Mouse (Mus musculus) hindlimb bud, embryonic 11.5 days (tissue): ENCODE data around the gene Smurf1.

Source experiments
- DNase-seq: peaks from one replicate; pipeline ENCODE4 v3.0.0-alpha.2; 2012; ENCODE audit warnings: low read depth, low spot score; ENCODE audit errors: extremely low spot score

The Smurf1 gene

GRCm38 (mm10) chr5:144965639-144966351, at the start of gene Smurf1:
Smurf1 (minus strand) TSS chr5:144965847.
- peak; percentile 54 for DNase-seq

GRCm38 (mm10) chr5:145014278-145014677, 48.6 kb upstream of the Smurf1 start:
- no peak for DNase-seq

- DNase-seq: no peak
Observed at GRCm38 (mm10) chr5:145008878-145009659, 43.4 kb upstream of the Smurf1 start.

DNA sequence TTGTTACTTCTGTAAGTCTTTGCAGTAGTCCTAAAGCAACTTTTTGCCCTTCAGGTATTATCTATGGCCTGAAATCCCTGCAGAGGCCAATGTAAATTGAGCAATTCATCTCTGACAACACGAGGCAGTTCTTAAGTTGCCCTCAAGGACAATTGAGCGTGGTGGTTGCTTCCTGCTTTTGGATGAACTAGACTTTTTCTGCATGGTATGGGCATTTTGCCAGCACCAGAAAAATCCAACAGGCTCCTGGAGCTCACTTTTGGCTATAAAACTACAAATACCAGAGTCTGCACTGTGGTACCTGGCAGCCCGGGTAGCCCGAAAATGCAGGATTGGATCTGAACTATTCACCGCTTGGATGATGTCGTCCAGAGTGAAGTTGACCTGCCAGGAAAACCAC, 39.9 kb upstream of the Smurf1 start:
- no peak for DNase-seq

GRCm38 (mm10) chr5:145004495-145004894, 38.8 kb upstream of the Smurf1 start:
- DNase-seq: no peak

- DNase-seq: no peak
Observed at GRCm38 (mm10) chr5:145003362-145003761, 37.7 kb upstream of the Smurf1 start.

- DNase-seq: no peak
Observed at GRCm38 (mm10) chr5:144998491-144998890, 32.8 kb upstream of the Smurf1 start.

DNA sequence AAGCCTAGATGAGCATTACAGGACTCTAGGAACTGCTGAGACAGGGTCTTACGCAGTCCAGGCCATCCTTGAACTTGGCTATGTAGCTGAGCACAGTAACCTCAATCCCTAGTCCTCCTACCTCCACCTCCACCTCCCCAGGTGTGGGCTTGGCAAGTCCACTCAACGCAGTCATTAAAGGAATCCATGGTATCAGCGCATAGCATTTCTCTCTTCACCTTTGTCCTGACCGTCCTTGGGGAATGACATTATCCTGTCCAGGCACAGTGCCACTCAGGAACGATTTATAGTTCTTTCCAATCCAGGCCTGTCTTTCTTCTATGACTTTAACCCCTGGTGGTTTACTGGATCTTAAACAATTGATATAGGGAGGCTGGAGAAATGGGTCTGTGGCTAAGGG, 24.8 kb upstream of the Smurf1 start:
- DNase-seq: no peak

DNA sequence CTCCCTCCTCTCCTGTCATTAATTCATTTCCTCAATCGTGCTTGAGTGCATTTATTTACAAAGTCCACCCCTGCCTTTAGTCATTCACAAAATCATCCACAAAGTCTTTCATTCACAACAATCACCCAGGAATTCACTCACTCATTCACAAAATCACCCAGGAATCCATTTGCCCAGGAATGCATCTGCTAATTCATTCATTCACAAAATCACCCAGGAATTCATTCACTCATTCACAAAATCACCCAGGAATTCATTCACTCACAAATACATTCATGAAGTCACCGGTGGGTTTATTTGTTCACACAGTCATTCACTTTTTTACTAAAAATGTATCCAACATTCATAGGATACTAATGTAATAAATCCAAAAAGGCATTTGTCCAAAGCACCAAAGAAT, 24.4 kb upstream of the Smurf1 start:
- DNase-seq: no peak

DNA sequence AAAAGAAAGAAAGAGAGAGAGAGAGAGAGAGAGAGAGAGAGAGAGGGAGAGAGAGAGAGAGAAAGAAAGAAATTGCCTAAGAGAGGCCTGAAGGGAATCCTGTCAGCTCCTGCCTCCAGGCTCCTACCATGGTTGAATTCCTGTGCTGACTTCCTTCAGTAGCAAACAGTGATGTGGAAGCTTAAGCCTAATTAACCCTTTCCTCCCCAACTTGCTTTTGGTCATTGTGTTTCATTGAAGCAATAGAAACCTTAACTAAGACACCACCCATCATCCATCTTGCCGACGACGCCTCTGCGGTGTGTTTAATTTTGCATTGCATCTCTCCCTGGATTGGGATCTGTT, 23.4 kb upstream of the Smurf1 start:
- no peak for DNase-seq

DNA sequence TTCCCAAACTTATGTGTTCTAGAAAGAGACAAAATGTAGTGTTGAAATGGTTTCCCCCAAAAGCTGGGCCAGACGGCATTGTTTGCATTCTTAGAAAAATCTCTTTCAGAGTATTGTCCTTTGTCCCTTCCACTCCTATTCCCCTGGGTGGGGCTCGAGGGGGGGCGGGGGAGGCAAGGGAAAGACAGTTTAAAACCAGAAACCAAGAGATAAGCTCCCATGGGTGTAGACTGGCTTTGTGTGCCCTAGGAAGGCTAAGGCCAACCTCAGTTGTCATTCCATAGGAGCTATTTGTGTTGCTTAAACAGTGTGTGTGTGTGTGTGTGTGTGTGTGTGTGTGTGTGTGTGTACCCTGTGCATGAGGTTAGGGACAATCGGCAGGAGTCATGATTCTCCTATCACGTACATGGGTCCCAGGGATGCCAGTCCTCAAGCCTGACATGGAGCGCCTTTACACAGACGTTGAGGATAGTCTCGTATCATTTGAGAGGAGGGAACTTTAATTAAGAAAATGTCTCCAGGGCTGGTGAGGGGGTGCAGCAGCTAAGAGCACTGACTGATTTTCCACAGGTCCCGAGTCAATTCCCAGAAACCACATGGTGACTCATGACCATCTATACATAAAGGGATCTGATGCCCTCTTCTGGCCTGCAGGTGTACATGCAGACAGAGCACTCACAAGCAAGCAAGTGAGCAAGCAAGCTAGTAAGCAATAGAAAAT, 22.9 kb upstream of the Smurf1 start:
- DNase-seq: no peak

DNA sequence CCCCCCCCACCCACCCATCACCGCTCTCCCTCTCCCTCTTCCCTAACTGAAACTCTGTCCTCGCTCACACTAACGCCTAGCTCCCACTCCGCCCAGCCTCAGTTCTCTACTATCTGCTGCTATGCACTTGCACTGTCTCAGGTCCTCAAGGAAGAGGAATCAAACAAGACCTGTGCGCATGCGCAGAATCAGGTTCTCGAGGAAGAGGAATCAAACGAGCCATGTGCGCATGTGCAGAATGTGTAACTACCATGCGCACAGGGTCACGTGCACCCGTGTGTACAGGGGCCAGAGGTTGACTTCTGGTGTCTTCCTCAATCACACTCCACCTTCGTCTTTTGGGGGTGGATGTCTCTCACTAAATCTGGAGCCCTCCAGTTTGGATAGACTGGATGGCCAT, 21.9 kb upstream of the Smurf1 start:
- DNase-seq: no peak

GRCm38 (mm10) chr5:144984839-144985238, 19.2 kb upstream of the Smurf1 start:
- DNase-seq: no peak

DNA sequence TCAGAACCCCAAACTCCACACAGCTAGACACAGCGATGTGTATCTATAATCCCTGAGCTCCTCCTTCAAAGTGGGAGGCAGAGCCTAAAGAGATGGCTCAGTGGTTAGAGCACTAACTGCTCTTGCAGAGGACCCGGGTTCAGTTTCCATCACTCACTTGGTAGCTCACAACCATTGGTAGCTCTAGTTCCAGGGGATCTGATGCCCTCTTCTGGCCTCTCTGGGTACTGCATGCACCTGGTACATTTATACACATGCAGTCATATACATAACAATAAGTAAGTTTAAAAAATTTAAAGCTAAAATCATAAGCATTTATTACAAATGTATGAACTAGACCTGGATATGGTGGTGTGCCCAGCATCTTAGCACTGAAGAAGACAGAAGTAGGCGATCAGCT, 17.6 kb upstream of the Smurf1 start:
- DNase-seq: no peak

- DNase-seq: no peak
Observed at GRCm38 (mm10) chr5:144979110-144979509, 13.5 kb upstream of the Smurf1 start.

- no peak for DNase-seq
Observed at GRCm38 (mm10) chr5:144978533-144979107, 13.0 kb upstream of the Smurf1 start.

DNA sequence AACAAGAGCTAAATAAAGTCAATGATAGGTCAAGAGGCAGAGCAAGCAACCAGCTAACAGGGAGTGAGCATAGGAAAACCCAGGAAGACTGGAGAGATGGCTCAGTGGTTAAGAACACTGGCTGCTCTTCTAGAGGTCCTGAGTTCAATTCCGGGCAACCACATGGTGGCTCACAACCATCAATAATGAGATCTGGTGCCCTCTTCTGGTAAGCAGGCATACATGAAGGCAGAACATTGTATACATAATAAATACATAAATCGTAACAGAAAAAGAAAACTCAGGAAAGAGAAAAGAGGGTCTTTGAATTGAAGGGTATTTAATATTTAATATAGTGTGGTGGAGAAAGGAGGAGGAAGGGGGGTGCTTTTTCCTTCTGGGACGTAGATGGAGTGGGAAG, 5.6 kb upstream of the Smurf1 start:
- no peak for DNase-seq

DNA sequence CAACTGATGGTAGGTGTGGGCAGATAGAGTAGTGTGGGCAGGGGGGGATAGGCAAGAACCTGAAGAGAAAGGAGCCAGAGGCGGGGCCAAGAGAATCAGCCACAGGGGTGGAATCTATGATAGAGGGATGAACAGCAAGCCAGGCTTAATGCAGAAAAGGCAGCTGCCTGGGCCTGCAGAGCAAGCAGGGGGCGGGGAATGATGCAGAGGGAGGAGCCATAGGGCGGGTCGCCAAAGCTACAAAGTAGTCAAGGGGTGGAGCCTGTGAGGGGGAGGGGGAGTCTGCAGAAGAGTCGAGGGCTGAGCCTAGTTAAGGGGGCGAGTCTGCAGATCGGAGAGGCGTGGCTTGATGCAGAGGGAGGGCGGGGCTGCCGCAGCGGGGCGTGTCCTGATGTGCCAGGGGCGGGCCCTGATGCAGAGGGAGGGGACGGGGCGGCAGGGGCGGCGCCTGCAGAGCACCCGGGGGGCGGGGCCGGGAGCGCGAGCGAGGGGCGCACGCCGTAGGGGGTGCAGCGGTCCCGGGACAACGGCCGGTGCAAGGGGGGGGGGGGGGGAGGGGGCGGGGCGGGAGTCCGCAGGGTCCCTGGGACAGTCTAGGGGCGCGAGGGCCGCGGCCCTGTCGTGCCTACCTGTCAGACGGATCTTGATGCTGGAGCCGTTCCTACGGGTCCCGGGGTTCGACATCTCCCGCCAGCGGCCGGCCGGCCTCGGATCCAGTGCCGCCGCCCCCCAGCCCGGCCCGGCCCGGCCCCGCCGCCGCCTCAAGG, 592 bp downstream of the Smurf1 start:
- peak; percentile 67 for DNase-seq

DNA sequence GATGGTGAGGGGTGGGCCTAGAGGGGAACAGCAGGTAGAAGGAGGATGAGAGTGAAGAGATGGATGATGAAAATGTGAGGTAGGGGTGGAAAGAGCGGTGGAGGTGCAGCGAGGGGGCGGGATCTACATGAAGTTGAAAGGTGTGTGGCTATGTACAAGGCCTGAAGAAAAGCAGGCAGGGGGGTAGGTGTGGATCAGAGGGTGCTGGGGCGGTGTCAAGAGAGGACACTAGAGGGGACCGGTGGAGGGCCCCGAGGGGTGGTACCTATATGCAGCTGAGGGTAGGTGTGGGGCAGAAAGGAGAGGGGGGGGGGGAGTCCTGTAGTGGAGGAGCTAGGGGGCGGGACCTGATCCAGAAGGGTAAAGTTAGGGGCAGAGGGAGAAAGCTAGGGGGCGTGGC, 1.2 kb downstream of the Smurf1 start:
- DNase-seq: no peak

GRCm38 (mm10) chr5:144963817-144964261, 1.8 kb downstream of the Smurf1 start:
- peak; percentile 46 for DNase-seq

- no peak for DNase-seq
Observed at GRCm38 (mm10) chr5:144963401-144963800, 2.2 kb downstream of the Smurf1 start.
